Mouse (Mus musculus): ENCODE data around the gene Sec24a.

GRCm38 (mm10) chr11:51763955-51764354 is 521 bp upstream of the Sec24a start:
- TF ChIP-seq CTCF (IDR thresholded peaks at IDR 0.05) = no peak
- no peak for TF ChIP-seq EP300 (IDR thresholded peaks at IDR 0.05)

Measured in lung, postnatal 0 days (tissue).